Mouse (Mus musculus) left cerebral cortex, adult 11 months (tissue): Measurements from ENCODE around the gene Dctn1.
A peak's percentile ranks its signal among the peaks of the same experiment; 100 is the strongest.
"Not testable (repeated sequence)": the region's sequence is repeated elsewhere in the genome, so short reads cannot be mapped to it uniquely, and the experiment has no call there.

Experiments used
- DNase-seq: peaks from one replicate; pipeline ENCODE4 v3.0.0; 2022; ENCODE audit warnings: low spot score

The Dctn1 gene

DNA sequence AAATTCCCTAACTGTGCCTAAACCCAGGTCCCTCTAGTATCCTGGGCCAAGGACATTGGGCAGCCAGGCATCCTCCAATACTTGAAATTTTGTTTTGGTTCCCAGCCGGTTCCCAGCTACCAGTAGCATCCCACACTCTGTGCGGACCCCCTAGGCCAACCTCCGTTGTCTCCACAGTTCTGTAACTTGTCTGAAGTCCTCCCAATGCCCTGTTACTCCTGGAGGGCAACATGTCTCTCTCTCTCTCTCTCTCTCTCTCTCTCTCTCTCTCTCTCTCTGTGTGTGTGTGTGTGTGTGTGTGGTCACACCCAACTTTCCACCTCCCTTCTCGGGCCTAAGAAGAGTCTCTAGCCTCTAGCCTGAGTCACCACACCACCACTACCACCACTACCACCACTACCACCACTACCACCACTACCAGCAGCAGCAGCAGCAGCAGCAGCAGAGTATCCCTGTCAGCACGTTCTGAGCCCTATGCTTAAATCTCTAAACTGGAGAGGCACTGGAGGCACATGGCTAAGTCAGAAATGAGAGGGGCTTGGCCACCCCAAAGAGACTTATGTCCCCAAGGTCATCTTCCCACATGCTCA lies 29.3 kb upstream of the Dctn1 start:
- no peak for DNase-seq

DNA sequence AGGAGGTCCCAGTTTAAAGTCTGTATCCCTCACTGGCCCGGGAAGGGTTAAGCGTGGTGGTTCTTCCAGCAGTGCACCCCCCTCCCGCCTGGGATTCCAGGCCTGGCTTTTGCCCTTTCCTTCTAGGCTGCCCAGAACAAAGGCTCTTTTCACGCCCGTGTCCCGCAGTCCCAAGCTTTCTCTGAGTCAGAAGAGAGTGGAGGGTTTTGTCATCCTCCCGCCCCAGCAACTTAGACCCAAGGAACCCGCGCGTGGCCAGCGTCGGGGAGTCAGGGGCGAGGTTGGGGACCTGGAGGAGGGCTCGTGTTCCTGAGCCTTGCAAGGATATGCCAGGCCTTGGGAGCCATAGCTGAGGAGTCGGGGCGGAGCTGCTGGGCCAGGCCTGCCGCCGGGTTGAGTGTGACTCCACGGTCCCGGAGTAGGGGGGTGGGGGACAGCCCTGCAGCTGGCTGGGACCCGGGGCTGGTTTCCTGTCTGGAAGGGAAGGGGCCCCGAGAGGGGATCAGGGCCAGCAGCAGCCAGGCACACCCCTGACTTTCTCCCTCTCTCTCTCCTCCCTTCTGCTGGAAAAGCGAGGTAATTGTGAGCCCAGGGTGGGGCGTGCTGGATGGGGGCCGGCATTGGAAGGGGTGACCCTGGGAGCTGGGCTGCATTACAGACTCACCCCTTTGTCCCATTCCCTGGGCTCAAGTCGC lies 28.7 kb upstream of the Dctn1 start:
- no peak for DNase-seq

GRCm38 (mm10) chr6:83137576-83137950 lies 28.2 kb upstream of the Dctn1 start:
- peak; percentile 76 for DNase-seq

GRCm38 (mm10) chr6:83138056-83138455 lies 27.7 kb upstream of the Dctn1 start:
- no peak for DNase-seq

GRCm38 (mm10) chr6:83140044-83140443 lies 25.7 kb upstream of the Dctn1 start:
- DNase-seq, result no peak

GRCm38 (mm10) chr6:83141636-83142035 lies 24.1 kb upstream of the Dctn1 start:
- no peak for DNase-seq

DNA sequence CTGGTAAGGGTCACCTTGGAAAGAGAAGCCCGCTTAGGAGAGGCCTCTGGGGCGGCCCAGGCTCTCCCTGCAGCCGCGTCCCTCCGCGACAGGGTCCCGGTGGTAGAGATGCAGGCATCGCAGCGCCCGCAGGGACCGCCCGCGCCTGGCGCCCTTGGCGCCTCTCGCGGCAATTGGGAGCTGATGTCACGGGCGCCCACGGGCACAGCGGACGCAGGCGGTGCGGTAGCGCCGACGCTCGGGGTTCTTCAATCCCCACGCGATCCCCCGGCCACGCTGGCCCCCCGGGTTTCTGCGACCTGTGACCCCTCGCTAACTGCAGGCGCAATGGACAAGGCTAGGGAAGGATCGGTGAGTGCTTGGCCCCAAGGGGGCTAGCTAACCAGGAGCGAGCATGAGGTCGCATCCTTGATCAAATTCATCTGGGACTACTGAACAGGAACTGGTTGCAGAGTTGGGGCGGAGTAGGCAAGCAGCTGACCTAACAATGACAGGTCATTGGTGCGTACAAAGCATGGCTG lies 23.4 kb upstream of the Dctn1 start:
- no peak for DNase-seq

DNA sequence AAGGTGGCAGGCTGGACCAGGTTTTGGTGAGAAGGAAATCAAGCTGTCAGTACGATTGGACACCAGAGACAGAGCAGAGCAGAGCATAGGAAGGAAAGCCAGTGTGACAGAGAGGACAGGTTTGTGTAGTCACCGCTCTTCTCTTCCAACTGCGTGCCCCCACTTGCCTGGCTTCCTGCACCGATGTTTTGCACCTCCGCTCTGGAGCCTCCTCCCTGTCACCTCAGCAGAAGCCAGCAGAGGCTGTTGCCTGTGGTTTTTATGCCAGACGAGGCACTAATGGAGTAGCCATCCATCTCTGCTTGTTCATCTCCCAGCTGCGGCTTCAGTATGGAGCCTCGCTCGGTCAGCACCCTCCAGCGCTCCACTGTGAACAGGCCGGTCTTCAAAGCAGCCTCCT lies 22.8 kb upstream of the Dctn1 start:
- DNase-seq, result no peak

GRCm38 (mm10) chr6:83145209-83145608 lies 20.5 kb upstream of the Dctn1 start:
- DNase-seq, result no peak

DNA sequence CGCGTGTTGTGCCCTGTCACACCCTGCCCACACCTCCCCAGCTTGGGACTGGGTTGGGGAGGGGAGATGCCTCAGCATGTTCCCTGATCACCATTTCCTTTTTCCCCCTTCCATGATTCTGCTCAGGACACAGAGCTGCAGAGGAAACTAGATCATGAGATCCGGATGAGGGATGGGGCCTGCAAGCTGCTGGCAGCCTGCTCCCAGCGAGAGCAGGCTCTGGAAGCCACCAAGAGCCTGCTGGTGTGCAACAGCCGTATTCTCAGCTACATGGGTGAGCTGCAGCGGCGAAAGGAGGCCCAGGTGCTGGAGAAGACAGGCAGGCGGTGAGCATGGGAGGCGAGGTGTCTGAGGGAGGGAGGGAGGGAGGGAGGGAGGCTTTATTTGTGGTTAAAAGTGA lies 19.9 kb upstream of the Dctn1 start:
- no peak for DNase-seq

- no peak for DNase-seq
Measured at GRCm38 (mm10) chr6:83147280-83147679, 18.4 kb upstream of the Dctn1 start.

DNA sequence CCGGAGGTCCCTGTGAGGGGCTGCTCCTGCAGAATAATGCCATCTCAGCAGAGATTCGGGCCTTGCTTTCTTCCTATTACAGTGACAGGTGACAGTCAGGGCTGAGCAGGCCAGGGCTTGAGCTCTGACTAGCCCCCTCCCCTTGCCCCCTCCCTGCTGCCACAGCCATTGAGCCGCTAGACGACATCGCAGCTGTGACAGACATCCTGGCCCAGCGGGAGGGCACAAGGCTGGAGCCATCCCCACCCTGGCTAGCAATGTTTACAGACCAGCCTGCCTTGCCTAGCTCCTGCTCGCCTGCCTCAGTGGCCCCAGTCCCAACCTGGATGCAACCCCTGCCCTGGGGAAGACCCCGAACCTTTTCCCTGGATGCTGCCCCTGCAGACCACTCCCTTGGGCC lies 14.0 kb upstream of the Dctn1 start:
- no peak for DNase-seq

DNA sequence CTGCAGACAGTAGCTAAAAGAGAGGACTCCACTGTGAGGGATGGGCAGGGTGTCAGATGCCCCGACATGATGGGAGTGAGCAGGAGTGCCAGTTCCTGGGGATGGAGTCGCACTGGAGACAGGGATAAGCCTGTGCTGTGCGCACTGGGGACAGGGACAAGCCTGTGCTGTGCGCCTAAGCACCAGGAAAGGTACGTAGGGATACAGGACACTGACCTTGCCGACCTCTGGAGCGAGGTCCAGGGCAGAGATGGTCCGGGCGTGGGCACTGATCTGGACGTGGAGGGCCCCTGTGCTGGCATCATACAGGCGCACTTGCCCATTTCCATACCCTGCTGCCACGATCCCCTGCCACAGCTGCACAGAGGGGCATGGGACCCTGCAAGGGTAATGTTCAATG lies 12.7 kb upstream of the Dctn1 start:
- DNase-seq, result no peak

- DNase-seq, result no peak
Measured at GRCm38 (mm10) chr6:83153485-83153884, 12.2 kb upstream of the Dctn1 start.

DNA sequence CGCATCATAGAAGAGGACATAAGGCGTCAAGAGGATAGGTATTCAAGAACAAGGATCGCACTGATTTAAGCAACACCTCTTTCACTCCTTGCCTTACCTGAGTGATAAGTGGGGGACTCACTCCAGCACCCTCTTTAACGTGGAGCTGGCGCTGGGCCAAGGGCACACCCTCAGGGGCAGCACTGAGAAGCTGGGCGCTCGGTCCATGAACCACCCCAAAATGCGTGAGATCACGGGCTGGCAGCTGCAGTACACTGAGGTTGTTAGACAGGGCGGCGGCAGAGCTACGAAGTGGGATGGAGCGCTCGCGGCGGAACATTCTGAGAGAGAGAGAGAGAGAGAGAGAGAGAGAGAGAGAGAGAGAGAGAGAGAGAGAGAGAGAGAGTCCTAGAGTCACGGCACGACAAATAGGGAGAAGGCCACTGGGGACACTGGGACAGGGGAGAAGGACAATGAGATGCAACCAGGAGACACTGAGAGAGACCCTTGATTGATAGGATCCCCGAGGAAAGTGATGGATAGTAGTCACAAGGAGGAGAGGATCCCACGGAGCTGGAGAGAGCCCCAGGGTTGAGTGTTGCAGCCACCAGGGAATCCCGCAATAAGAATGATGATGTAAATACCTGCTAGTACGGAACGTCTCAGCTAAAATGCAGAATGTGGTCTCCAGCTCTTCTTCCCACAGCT lies 10.0 kb upstream of the Dctn1 start:
- no peak for DNase-seq

DNA sequence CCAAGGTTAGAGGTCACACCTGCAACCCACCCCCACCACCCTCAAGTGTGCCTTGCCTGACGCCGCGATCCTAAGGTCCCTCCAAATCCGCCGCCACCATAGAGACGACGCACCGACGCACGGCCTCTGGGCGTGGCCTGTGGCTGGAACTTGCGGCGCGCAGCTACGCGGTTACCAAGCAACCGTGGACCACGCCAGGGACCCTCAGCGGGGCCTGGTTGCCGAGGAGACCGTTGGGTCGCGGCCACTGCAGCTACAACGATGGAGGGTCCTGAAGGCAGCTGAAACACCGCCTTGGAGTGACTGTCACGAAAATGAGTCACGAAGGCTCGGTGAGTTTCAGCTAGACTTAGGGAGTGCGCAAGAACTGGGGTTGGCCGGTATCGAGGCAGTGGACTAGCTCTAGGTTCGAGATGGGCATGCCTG lies 9.4 kb upstream of the Dctn1 start, which contains the start of the genes Wdr54 and 1700003E16Rik:
Gene Wdr54, minus strand, starts transcription at position 139 of the 426 bp plus-strand sequence.
Gene 1700003E16Rik, plus strand, starts transcription at position 146 of the 426 bp plus-strand sequence.
- DNase-seq, result no peak

GRCm38 (mm10) chr6:83159456-83159855 lies 6.3 kb upstream of the Dctn1 start:
- not testable (repeated sequence) for DNase-seq

- no peak for DNase-seq
Measured at GRCm38 (mm10) chr6:83161442-83161841, 4.3 kb upstream of the Dctn1 start.

DNA sequence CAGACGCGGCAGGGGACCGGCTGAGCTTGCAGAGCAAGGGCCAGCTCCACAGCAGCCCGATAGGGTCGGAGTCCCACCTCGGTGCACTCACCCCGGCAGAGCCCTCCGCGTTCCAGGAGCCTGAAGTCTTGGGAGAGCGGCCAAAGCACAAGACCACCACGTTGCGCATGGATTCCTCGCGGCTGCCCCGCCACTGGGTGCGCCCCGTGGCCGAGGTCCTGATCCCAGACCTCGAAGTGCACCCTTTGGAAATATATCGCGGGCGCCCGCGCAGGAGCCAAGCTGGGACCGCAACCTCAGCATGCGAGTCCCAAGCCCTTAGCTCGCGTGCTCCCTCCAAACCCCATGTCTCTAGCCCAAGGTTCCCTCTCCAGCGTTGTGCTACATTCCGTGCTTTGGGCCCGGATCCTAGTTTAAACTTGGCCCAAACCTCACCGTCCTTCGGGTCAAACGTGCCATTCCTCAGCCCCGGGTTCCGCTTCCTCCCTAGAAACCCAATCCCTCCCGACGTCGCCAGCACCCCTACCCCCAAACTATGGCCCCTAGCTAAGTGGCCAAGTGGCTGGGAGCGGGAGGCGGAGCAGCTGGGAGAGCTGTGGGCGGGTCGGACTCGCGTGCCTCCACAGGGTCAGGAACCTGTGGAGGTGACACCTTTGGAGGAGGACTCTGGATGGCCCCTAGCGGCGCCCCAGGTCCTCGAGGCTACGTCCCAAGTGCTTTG lies 3.6 kb upstream of the Dctn1 start:
- no peak for DNase-seq

DNA sequence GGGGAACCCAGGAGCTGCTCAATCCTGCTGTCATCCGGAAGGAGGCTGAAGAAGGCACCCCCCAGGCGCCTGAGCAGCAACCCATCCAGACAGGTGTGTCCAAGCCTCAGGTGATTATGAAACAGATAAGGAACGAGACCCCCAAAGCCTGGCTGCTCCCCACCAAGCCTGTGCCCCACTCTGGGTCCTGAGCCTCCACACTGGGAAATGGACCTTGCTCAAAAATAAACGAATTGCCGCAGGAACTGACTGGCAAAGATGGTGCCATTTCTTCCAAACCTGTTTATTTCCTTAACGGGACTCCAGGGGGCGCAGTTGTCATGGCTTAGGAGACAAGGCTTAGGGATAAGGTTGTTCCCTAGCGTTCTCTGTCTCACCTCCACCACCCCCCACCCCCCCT lies 3.0 kb upstream of the Dctn1 start:
- DNase-seq, result no peak

DNA sequence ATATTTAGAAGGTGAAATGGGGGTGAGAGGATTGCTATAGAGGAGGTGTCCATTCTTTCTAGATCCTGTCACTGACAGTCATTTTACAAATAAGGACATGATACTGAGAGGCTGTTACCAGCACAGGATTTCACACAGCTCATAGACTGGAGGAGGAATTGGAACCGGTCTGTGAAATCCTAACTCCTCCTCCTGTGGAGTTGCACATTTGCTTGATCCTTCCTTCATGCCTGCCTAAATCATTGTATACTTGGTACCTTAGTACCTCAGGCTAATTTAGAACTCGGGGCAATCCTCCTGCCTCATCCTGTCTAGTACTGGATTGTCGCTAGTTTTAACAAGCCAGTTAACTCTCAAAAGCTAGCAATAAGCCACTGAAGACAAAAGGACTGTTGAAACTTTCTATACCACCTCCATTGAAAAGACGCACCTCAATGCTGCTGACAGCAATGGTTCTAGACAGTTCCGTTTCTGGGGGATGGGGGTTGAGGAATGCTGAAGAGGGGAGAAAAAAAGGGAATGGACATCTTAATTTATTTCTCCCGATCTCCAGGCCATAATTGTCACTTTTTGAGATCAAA lies 604 bp upstream of the Dctn1 start:
- DNase-seq, result no peak

- no peak for DNase-seq
Measured at GRCm38 (mm10) chr6:83166243-83166630, 517 bp downstream of the Dctn1 start.
